Mouse (Mus musculus) ES-Bruce4 (cell line): Measurements from ENCODE around the gene Ackr1. TPM values are rescaled to one million over a fixed set of nuclear protein-coding genes. Genes with fewer than 3 reads are reported as not detected.
"Not testable (repeated sequence)": the region's sequence is repeated elsewhere in the genome, so short reads cannot be mapped to it uniquely, and the experiment has no call there.

Source experiments
- H3K27ac ChIP-seq: 2 replicates; pipeline ENCODE4 v1.5.1; 2012; ENCODE audit warnings: low read length, inconsistent platforms; ENCODE audit not compliant: insufficient read depth
- H3K27me3 ChIP-seq: 2 replicates; pipeline ENCODE4 v1.6.1; 2012; ENCODE audit warnings: mild to moderate bottlenecking, low read length, inconsistent platforms; ENCODE audit not compliant: control insufficient read depth, poor library complexity, insufficient read depth, severe bottlenecking
- H3K36me3 ChIP-seq: 2 replicates; pipeline ENCODE4 v1.6.1; 2012; ENCODE audit warnings: inconsistent platforms, mild to moderate bottlenecking, low read length, moderate library complexity; ENCODE audit not compliant: control insufficient read depth, poor library complexity, insufficient read depth, severe bottlenecking
- H3K4me1 ChIP-seq: one replicate; pipeline ENCODE4 v1.8.1; 2011; ENCODE audit warnings: low read length; ENCODE audit not compliant: control insufficient read depth, insufficient read depth
- H3K4me3 ChIP-seq: 2 replicates; pipeline ENCODE4 v1.5.1; 2011; ENCODE audit warnings: low read depth, mild to moderate bottlenecking, low read length
- H3K9ac ChIP-seq: 2 replicates; pipeline ENCODE4 v1.6.1; 2012; ENCODE audit warnings: low read depth, mild to moderate bottlenecking, inconsistent platforms; ENCODE audit not compliant: poor library complexity, severe bottlenecking
- H3K9me3 ChIP-seq: replicated peaks from 2 replicates; pipeline ENCODE4 v1.6.1; 2012; ENCODE audit warnings: mild to moderate bottlenecking, low read length, inconsistent platforms; ENCODE audit not compliant: control insufficient read depth, poor library complexity, insufficient read depth, severe bottlenecking
- CTCF ChIP-seq: IDR thresholded peaks from one replicate; pipeline ENCODE4 v1.8.1; 2011; ENCODE audit warnings: low read depth, low read length
- EP300 ChIP-seq: IDR thresholded peaks from 2 replicates; pipeline ENCODE4 v1.6.1; 2011; ENCODE audit warnings: low read depth, low read length; ENCODE audit not compliant: insufficient read depth
- POLR2A ChIP-seq: IDR thresholded peaks from one replicate; pipeline ENCODE4 v1.8.1; 2011; ENCODE audit warnings: low read length; ENCODE audit not compliant: insufficient read depth
- polyA plus RNA-seq: library from polyadenylated mRNA; stranded (reverse); fragments of >200 nt; gene quantifications from 2 replicates; pipeline ENCODE4 v1.2.4, GENCODE M21; 2011; ENCODE audit warnings: low read depth; ENCODE audit not compliant: missing spikeins, insufficient read depth, insufficient read length

The Ackr1 gene
- polyA plus RNA-seq, 1 experiment = not detected

DNA sequence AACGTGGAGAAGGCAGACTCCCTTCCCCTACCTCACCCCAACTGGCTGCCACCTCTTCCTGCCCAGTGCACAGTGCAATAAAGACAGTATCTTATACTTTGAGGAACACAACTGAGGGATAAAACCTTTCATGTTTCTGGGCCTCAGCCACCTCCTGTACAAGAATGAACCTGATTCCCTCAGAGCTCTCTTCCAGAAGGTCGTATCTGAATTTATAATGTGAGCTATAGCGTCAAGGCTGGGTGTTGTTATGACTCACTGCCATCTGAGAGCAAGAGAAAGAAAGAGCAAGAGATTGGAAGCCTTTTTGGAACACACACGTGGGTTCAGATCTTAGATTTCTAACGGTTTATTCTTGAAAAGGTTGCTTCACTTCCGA, 11.3 kb downstream of the Ackr1 start:
- Histone ChIP-seq H3K4me3 (no peak overlapping the region), H3K27ac (no peak overlapping the region), H3K4me1 (no peaks in the 10 kb centered on the region), H3K9me3 (no peaks in the 10 kb centered on the region), H3K9ac (no peak overlapping the region), H3K36me3 (no peaks in the 10 kb centered on the region), H3K27me3 (no peaks in the 10 kb centered on the region)
- TF ChIP-seq CTCF (no peak), POLR2A (no peak), EP300 (no peak)

- no peaks in the 10 kb centered on the region for H3K36me3 ChIP-seq
- H3K27ac ChIP-seq = no peak overlapping the region
- no peaks in the 10 kb centered on the region for H3K9me3 ChIP-seq
- no peak overlapping the region for H3K4me3 ChIP-seq
- H3K9ac ChIP-seq = no peak overlapping the region
- H3K27me3 ChIP-seq = no peaks in the 10 kb centered on the region
- H3K4me1 ChIP-seq = no peaks in the 10 kb centered on the region
- TF ChIP-seq CTCF (no peak), POLR2A (no peak), EP300 (no peak)
Measured at GRCm38 (mm10) chr1:173321593-173322248, 11.8 kb downstream of the Ackr1 start.

GRCm38 (mm10) chr1:173317925-173318477, 15.5 kb downstream of the Ackr1 start:
- Histone ChIP-seq H3K27ac (no peak overlapping the region), H3K4me1 (no peaks in the 10 kb centered on the region), H3K4me3 (no peak overlapping the region), H3K9ac (no peak overlapping the region), H3K9me3 (no peaks in the 10 kb centered on the region), H3K36me3 (no peaks in the 10 kb centered on the region), H3K27me3 (no peaks in the 10 kb centered on the region)
- TF ChIP-seq EP300 = no peak
- TF ChIP-seq CTCF = no peak
- no peak for TF ChIP-seq POLR2A

- no peak overlapping the region for H3K9ac ChIP-seq
- H3K27me3 ChIP-seq = no peaks in the 10 kb centered on the region
- H3K9me3 ChIP-seq = no peaks in the 10 kb centered on the region
- no peak overlapping the region for H3K27ac ChIP-seq
- TF ChIP-seq EP300 (no peak), POLR2A (no peak), CTCF (no peak)
- no peaks in the 10 kb centered on the region for H3K4me1 ChIP-seq
- no peaks in the 10 kb centered on the region for H3K36me3 ChIP-seq
- no peak overlapping the region for H3K4me3 ChIP-seq
Measured at GRCm38 (mm10) chr1:173315725-173316124, 17.8 kb downstream of the Ackr1 start.

- H3K36me3 ChIP-seq, H3K4me3 ChIP-seq, H3K27ac ChIP-seq, H3K9me3 ChIP-seq, H3K27me3 ChIP-seq, H3K4me1 ChIP-seq, H3K9ac ChIP-seq: not testable (repeated sequence)
Measured at GRCm38 (mm10) chr1:173313535-173314050, 20.0 kb downstream of the Ackr1 start.

DNA sequence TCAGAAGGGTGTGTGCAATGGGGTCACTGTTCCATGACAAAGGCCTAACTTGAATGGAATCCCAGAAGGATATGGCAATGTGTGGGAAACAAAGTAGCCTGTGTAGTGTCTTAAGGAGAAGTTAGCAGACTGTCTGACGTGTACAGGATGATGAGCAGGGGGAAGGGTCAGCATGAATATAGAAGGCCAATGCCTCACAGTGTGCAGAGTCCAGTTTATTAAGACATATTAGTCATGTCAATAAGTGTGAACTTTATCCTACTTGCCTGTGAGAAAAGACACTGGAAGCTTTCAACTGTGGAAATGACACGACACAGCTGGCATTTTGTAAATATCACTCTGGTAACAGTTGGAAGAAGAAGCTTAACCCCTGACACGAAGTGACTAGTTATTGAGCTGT, 30.8 kb downstream of the Ackr1 start:
- H3K4me3 ChIP-seq, H3K27ac ChIP-seq, H3K27me3 ChIP-seq, H3K9me3 ChIP-seq, H3K9ac ChIP-seq, H3K36me3 ChIP-seq, H3K4me1 ChIP-seq: not testable (repeated sequence)

Other genes starting within 250 kb of the Ackr1 start
- not detected in 2 replicates for gene Olfr1408, start 196.4 kb downstream of the Ackr1 start, polyA plus RNA-seq
- not detected in 2 replicates for gene Olfr1406, start 143.1 kb downstream of the Ackr1 start, polyA plus RNA-seq
- not detected in 2 replicates for gene Olfr218, start 135.9 kb downstream of the Ackr1 start, polyA plus RNA-seq
- not detected in 2 replicates for gene Olfr1404, start 121.4 kb downstream of the Ackr1 start, polyA plus RNA-seq
- gene Fcer1a, start 106.5 kb downstream of the Ackr1 start, polyA plus RNA-seq = not detected in 2 replicates
- gene Olfr418, start 67.7 kb downstream of the Ackr1 start, polyA plus RNA-seq = not detected in 2 replicates
- gene Mptx2, start 56.0 kb downstream of the Ackr1 start, polyA plus RNA-seq = not detected in 2 replicates
- gene Aim2, start 17.1 kb upstream of the Ackr1 start, polyA plus RNA-seq = 38.9 and 49.8 TPM in 2 replicates
- 0.44 and 0.70 TPM in 2 replicates for gene Cadm3, start 33.9 kb upstream of the Ackr1 start, polyA plus RNA-seq
- gene Ifi206, start 157.3 kb upstream of the Ackr1 start, polyA plus RNA-seq = not detected in 2 replicates
- gene Ifi214, start 202.2 kb upstream of the Ackr1 start, polyA plus RNA-seq = not detected in 2 replicates